Mouse (Mus musculus) olfactory bulb, adult 2 months (tissue): ENCODE measurements around the gene Ints14.

ENCODE experiments used
- CTCF ChIP-seq: fragments of 200-500 bp; IDR thresholded peaks from 2 replicates; pipeline ENCODE4 v1.5.1; 2012; ENCODE audit warnings: low read depth, mild to moderate bottlenecking, low read length, moderate library complexity; ENCODE audit not compliant: insufficient read depth
- POLR2A ChIP-seq: fragments of 200-500 bp; IDR thresholded peaks from 2 replicates; pipeline ENCODE4 v1.6.1; 2012; ENCODE audit warnings: mild to moderate bottlenecking, low read depth, low read length, moderate library complexity; ENCODE audit not compliant: insufficient read depth

DNA sequence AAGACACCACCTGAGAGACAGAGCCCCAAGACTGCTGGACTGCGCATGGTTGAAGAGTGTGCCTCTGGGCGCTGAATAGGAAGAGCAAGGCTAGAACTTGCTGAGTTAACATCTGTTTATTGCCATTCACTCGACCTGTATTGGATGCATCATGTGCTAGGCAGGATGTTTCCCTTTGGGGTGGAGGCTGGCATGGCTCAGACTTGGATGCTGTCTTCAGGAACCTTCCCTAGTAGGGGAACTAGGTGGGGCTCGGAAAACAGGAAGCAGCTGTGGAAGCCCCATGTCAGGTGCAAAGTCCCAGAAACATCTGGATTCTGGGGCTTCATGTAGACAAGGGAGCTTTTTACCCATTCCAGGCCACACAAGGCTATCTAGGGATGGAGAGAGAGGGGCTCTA is 30.4 kb upstream of the Ints14 start:
- TF ChIP-seq CTCF (no peak), POLR2A (no peak)
